Mouse (Mus musculus): ENCODE results near the gene Srl.

DNA sequence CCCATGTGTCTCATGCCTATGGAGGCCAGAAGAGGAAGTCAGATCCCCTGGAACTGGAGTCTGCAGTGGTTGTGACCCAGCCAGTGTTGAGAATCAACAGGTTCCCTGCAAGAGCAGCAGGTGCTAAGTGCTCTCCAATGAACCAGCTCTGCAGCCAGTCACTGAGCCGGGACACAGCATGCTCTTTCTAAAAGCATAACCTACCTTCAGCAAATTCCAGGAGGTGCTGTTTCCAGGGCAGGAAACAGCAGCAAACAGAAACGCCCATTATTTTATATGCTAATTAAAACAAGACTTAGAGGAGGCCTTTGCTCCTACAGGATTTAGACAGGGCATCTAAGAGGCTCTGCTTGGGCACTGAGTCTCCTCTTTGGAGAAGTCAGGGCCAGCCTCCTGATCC lies 34.4 kb upstream of the Srl start:
- TF ChIP-seq CTCF (IDR thresholded peaks at IDR 0.05; ENCODE audit: low read depth) (no peak), EP300 (IDR thresholded peaks at IDR 0.05; ENCODE audit: low read depth) (no peak)

All from heart, postnatal 0 days (tissue).